Mouse (Mus musculus) heart, adult 2 months (tissue): ENCODE measurements around the gene Phldb3.

Source experiments
- CTCF ChIP-seq: fragments of 200-600 bp; IDR thresholded peaks from 2 replicates; pipeline ENCODE4 v1.8.1; 2022; ENCODE audit warnings: antibody characterized with exemption, mild to moderate bottlenecking, moderate library complexity
- EP300 ChIP-seq: fragments of 200-500 bp; IDR thresholded peaks from 2 replicates; pipeline ENCODE4 v1.6.1; 2011; ENCODE audit warnings: low read depth, low read length, control low read depth; ENCODE audit not compliant: insufficient read depth
- POLR2A ChIP-seq: fragments of 200-500 bp; IDR thresholded peaks from 2 replicates; pipeline ENCODE4 v1.6.1; 2011; ENCODE audit warnings: mild to moderate bottlenecking, low read depth, low read length, control low read depth; ENCODE audit not compliant: insufficient read depth

DNA sequence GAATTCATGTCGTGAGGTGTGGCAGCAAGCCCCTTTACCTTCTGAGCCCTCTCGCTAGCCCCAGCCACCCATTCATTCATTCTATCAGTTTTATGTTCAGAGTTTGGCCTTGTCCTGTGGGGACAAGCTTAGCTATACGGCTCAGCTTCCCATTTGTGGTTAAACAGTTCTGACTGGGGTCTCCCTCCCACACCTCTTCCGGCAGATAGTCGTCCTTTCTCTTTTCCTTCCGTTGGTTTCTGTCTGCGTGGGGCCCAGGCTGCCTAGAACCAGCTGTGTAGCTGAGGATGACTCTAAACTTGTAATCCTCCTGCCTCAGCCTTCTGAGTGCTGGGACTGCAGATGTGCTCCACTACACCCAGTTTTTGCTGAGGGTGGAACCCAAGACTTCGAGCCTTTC is 7.2 kb downstream of the Phldb3 start:
- no peak for TF ChIP-seq CTCF
- no peak for TF ChIP-seq POLR2A
- no peak for TF ChIP-seq EP300
